Mouse (Mus musculus): ENCODE data around the gene Olfr2. TPM values are rescaled to one million over a fixed set of nuclear protein-coding genes. Genes with fewer than 3 reads are reported as not detected.

Olfr2 gene
- not detected for polyA plus RNA-seq (2012; fragmentation: generic; extraction: Trizol)

DNA sequence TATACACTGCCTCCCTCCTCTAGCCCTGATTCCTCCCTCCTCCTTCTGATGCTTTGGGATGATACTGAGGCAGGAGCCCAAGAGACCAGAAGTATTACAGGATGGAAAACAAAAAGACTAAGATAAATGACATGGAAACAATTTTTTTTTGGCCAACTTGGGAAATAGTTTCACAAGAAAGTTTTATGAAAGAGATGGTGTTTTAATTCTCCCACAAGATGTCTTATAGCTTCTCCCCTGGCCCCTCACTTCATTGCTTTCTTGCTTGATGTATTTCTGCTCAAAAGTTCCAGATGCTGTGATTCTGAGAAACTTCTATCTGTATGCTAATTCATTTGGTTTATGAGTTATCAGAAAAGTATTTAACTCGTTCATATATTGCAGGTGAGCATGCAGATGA is at the start of gene Olfr2:
TSS of gene Olfr2 (minus strand) at position 101 of the 400 bp plus-strand sequence.
- no peak for TF ChIP-seq CEBPB (IDR thresholded peaks at IDR 0.05; ENCODE audit: insufficient read depth, poor library complexity, severe bottlenecking)
- TF ChIP-seq TCF3 (IDR thresholded peaks at IDR 0.05; ENCODE audit: insufficient read length, low read depth): no peak
- no peak for TF ChIP-seq USF1 (IDR thresholded peaks at IDR 0.05; ENCODE audit: low read depth)
- TF ChIP-seq POLR2AphosphoS2 (IDR thresholded peaks at IDR 0.05; ENCODE audit: insufficient read length, low read depth): no peak
- TF ChIP-seq SRF (IDR thresholded peaks at IDR 0.05; ENCODE audit: control insufficient read depth, insufficient read length, low read depth): no peak
- TF ChIP-seq REST (IDR thresholded peaks at IDR 0.05; ENCODE audit: insufficient read depth, insufficient read length): no peak
- no peak for TF ChIP-seq TCF12 (IDR thresholded peaks at IDR 0.05; ENCODE audit: insufficient read depth, poor library complexity, severe bottlenecking)
- no peak for TF ChIP-seq MAX (IDR thresholded peaks at IDR 0.05; ENCODE audit: low read depth)
- TF ChIP-seq POLR2A (IDR thresholded peaks at IDR 0.05; ENCODE audit: insufficient read length, low read depth): no peak
- no peak for TF ChIP-seq MYOG (IDR thresholded peaks at IDR 0.05; ENCODE audit: control insufficient read depth in 1 of 3, insufficient read depth in 1 of 3, insufficient read length in 2 of 3, low read depth in 2 of 3)
- TF ChIP-seq E2F4 (IDR thresholded peaks at IDR 0.05; ENCODE audit: insufficient read depth): no peak
- no peak for TF ChIP-seq MYOD1 (IDR thresholded peaks at IDR 0.05; ENCODE audit: control insufficient read depth in 1 of 3, insufficient read length in 2 of 3, low read depth in 2 of 3)
- H3K27me3 ChIP-seq (ENCODE audit: control insufficient read depth, insufficient read depth, insufficient read length): no peaks in the 10 kb centered on the region
- H3ac ChIP-seq (ENCODE audit: control insufficient read depth, insufficient read length): no peak within 1 kb of the TSS

DNA sequence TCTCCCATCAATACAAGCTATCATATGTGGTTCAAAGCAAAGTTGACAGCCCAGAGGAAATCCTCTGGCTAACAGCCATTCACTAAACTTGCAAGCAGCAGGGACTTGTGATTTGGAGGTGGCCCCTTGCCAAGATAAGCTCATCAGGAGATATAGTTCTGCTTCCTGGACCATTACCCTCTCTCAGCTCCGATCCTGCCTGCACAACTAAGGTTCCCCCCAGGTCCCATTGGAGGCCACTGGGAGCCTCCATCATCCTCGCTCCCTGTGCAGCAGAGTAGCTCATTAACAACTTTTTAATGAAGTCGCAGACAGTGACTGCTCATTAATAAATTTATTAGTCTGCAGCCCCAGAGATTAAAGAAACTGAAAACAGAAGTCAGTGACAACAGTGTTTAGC is 41.7 kb upstream of the Olfr2 start:
- Histone ChIP-seq H3ac (ENCODE audit: control insufficient read depth, insufficient read length) (no peak overlapping the region), H3K4me3 (no peak overlapping the region), H3K27me3 (ENCODE audit: control insufficient read depth, insufficient read depth, insufficient read length) (no peaks in the 10 kb centered on the region), H3K36me3 (ENCODE audit: control insufficient read depth, insufficient read depth) (no peaks in the 10 kb centered on the region), H3K4me2 (ENCODE audit: low read depth) (no peak overlapping the region), H3K79me2 (ENCODE audit: control insufficient read depth, insufficient read depth) (no peaks in the 10 kb centered on the region)
- TF ChIP-seq MAX (IDR thresholded peaks at IDR 0.05; ENCODE audit: low read depth): no peak
- no peak for TF ChIP-seq TCF3 (IDR thresholded peaks at IDR 0.05; ENCODE audit: insufficient read length, low read depth)
- no peak for TF ChIP-seq POLR2AphosphoS2 (IDR thresholded peaks at IDR 0.05; ENCODE audit: insufficient read length, low read depth)
- TF ChIP-seq MYOG (IDR thresholded peaks at IDR 0.05; ENCODE audit: control insufficient read depth in 1 of 3, insufficient read depth in 1 of 3, insufficient read length in 2 of 3, low read depth in 2 of 3): no peak
- no peak for TF ChIP-seq E2F4 (IDR thresholded peaks at IDR 0.05; ENCODE audit: insufficient read depth)
- no peak for TF ChIP-seq POLR2A (IDR thresholded peaks at IDR 0.05; ENCODE audit: insufficient read length, low read depth)
- no peak for TF ChIP-seq SRF (IDR thresholded peaks at IDR 0.05; ENCODE audit: control insufficient read depth, insufficient read length, low read depth)
- TF ChIP-seq MYOD1 (IDR thresholded peaks at IDR 0.05; ENCODE audit: control insufficient read depth in 1 of 3, insufficient read length in 2 of 3, low read depth in 2 of 3): no peak

More for the DNA sequence above, at the start of gene Olfr2:
- Histone ChIP-seq H3K79me2 (ENCODE audit: control insufficient read depth, insufficient read depth) (no peaks in the 10 kb centered on the region), H3K4me3 (no peak within 1 kb of the TSS), H3K36me3 (ENCODE audit: control insufficient read depth, insufficient read depth) (no peaks in the 10 kb centered on the region), H3K4me2 (ENCODE audit: low read depth) (no peak within 1 kb of the TSS)

DNA sequence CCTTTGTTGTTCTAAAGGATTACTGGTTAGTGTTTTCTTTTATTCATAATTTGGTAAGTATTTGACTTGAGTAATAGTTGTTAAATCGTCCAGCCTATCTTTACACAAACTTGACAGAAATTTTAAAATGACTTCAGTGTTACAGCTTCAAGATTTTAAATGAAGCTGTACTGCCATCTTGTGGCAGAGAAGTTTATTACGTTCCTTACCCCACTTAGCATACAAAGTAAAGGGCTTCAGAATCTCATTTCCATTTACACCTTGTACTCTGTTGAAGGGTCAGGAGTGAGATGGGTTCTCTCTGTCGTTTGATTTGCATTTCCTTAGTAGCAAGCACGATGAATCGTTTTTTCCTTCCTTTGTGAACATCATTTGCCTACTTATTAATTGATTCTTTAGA is 40.0 kb upstream of the Olfr2 start:
- no peak overlapping the region for H3K4me3 ChIP-seq
- no peaks in the 10 kb centered on the region for H3K36me3 ChIP-seq (ENCODE audit: control insufficient read depth, insufficient read depth)
- H3K79me2 ChIP-seq (ENCODE audit: control insufficient read depth, insufficient read depth): no peaks in the 10 kb centered on the region
- no peaks in the 10 kb centered on the region for H3K27me3 ChIP-seq (ENCODE audit: control insufficient read depth, insufficient read depth, insufficient read length)
- no peak overlapping the region for H3K4me2 ChIP-seq (ENCODE audit: low read depth)
- no peak overlapping the region for H3ac ChIP-seq (ENCODE audit: control insufficient read depth, insufficient read length)
- no peak for TF ChIP-seq MYOG (IDR thresholded peaks at IDR 0.05; ENCODE audit: control insufficient read depth in 1 of 3, insufficient read depth in 1 of 3, insufficient read length in 2 of 3, low read depth in 2 of 3)
- no peak for TF ChIP-seq REST (IDR thresholded peaks at IDR 0.05; ENCODE audit: insufficient read depth, insufficient read length)
- TF ChIP-seq E2F4 (IDR thresholded peaks at IDR 0.05; ENCODE audit: insufficient read depth): no peak
- TF ChIP-seq POLR2AphosphoS2 (IDR thresholded peaks at IDR 0.05; ENCODE audit: insufficient read length, low read depth): no peak
- no peak for TF ChIP-seq SRF (IDR thresholded peaks at IDR 0.05; ENCODE audit: control insufficient read depth, insufficient read length, low read depth)
- no peak for TF ChIP-seq TCF12 (IDR thresholded peaks at IDR 0.05; ENCODE audit: insufficient read depth, poor library complexity, severe bottlenecking)
- no peak for TF ChIP-seq TCF3 (IDR thresholded peaks at IDR 0.05; ENCODE audit: insufficient read length, low read depth)
- TF ChIP-seq POLR2A (IDR thresholded peaks at IDR 0.05; ENCODE audit: insufficient read length, low read depth): no peak
- no peak for TF ChIP-seq USF1 (IDR thresholded peaks at IDR 0.05; ENCODE audit: low read depth)
- no peak for TF ChIP-seq MYOD1 (IDR thresholded peaks at IDR 0.05; ENCODE audit: control insufficient read depth in 1 of 3, insufficient read length in 2 of 3, low read depth in 2 of 3)
- TF ChIP-seq MAX (IDR thresholded peaks at IDR 0.05; ENCODE audit: low read depth): no peak
- TF ChIP-seq CEBPB (IDR thresholded peaks at IDR 0.05; ENCODE audit: insufficient read depth, poor library complexity, severe bottlenecking): no peak

DNA sequence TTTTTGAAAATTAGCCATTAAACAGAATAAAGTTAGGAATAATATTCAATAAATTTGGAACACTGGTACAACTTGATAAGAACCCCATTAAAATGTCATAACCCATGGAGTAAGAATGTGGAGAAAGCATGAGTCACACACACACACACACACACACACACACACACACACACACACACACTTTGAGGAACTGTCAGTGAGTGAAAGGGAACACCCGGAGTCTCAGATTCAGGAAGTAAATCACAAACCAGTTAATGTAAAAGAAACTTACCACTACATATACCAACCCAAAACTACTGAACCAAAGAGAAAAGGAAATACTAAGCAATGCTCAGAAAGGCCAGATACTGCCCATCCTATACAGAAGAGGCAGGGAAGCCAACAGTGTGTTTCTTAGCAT is 38.5 kb upstream of the Olfr2 start:
- Histone ChIP-seq H3ac (ENCODE audit: control insufficient read depth, insufficient read length) (no peak overlapping the region), H3K27me3 (ENCODE audit: control insufficient read depth, insufficient read depth, insufficient read length) (no peaks in the 10 kb centered on the region), H3K4me2 (ENCODE audit: low read depth) (no peak overlapping the region), H3K36me3 (ENCODE audit: control insufficient read depth, insufficient read depth) (no peaks in the 10 kb centered on the region), H3K79me2 (ENCODE audit: control insufficient read depth, insufficient read depth) (no peaks in the 10 kb centered on the region), H3K4me3 (no peak overlapping the region)
- TF ChIP-seq POLR2AphosphoS2 (IDR thresholded peaks at IDR 0.05; ENCODE audit: insufficient read length, low read depth) (no peak), MAX (IDR thresholded peaks at IDR 0.05; ENCODE audit: low read depth) (no peak), E2F4 (IDR thresholded peaks at IDR 0.05; ENCODE audit: insufficient read depth) (no peak)

DNA sequence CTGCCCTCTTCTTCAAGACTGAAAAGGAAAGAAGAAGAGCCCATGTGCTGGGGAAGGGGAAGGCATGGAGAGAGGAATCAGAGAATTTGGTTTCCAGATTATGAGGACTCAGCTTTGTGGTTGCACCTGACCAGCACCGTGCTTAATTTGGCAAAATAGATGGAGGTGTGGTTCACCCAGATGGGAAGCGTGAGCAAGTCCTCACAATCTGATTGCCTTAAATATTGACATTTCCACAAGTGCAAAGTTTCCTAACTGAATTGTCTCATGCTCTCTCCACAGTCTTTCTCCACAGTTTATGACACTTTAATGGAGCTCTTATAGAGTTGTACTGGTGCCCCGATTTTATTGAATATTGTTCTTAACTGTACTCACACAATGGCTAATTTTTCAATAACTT is 37.3 kb upstream of the Olfr2 start:
- no peak overlapping the region for H3ac ChIP-seq (ENCODE audit: control insufficient read depth, insufficient read length)
- no peak overlapping the region for H3K4me3 ChIP-seq
- no peaks in the 10 kb centered on the region for H3K27me3 ChIP-seq (ENCODE audit: control insufficient read depth, insufficient read depth, insufficient read length)
- no peak overlapping the region for H3K4me2 ChIP-seq (ENCODE audit: low read depth)
- no peak for TF ChIP-seq E2F4 (IDR thresholded peaks at IDR 0.05; ENCODE audit: insufficient read depth)
- no peak for TF ChIP-seq CEBPB (IDR thresholded peaks at IDR 0.05; ENCODE audit: insufficient read depth, poor library complexity, severe bottlenecking)
- no peak for TF ChIP-seq POLR2A (IDR thresholded peaks at IDR 0.05; ENCODE audit: insufficient read length, low read depth)
- no peak for TF ChIP-seq TCF3 (IDR thresholded peaks at IDR 0.05; ENCODE audit: insufficient read length, low read depth)
- no peak for TF ChIP-seq SRF (IDR thresholded peaks at IDR 0.05; ENCODE audit: control insufficient read depth, insufficient read length, low read depth)
- TF ChIP-seq MYOD1 (IDR thresholded peaks at IDR 0.05; ENCODE audit: control insufficient read depth in 1 of 3, insufficient read length in 2 of 3, low read depth in 2 of 3): no peak
- no peak for TF ChIP-seq MAX (IDR thresholded peaks at IDR 0.05; ENCODE audit: low read depth)
- TF ChIP-seq POLR2AphosphoS2 (IDR thresholded peaks at IDR 0.05; ENCODE audit: insufficient read length, low read depth): no peak
- TF ChIP-seq MYOG (IDR thresholded peaks at IDR 0.05; ENCODE audit: control insufficient read depth in 1 of 3, insufficient read depth in 1 of 3, insufficient read length in 2 of 3, low read depth in 2 of 3): no peak
- no peak for TF ChIP-seq USF1 (IDR thresholded peaks at IDR 0.05; ENCODE audit: low read depth)
- TF ChIP-seq REST (IDR thresholded peaks at IDR 0.05; ENCODE audit: insufficient read depth, insufficient read length): no peak
- no peak for TF ChIP-seq TCF12 (IDR thresholded peaks at IDR 0.05; ENCODE audit: insufficient read depth, poor library complexity, severe bottlenecking)
- H3K36me3 ChIP-seq (ENCODE audit: control insufficient read depth, insufficient read depth): no peaks in the 10 kb centered on the region
- no peaks in the 10 kb centered on the region for H3K79me2 ChIP-seq (ENCODE audit: control insufficient read depth, insufficient read depth)

All from myocyte (in vitro differentiated cells).